Mouse (Mus musculus): Measurements from ENCODE around the gene Tbccd1.

The Tbccd1 gene

DNA sequence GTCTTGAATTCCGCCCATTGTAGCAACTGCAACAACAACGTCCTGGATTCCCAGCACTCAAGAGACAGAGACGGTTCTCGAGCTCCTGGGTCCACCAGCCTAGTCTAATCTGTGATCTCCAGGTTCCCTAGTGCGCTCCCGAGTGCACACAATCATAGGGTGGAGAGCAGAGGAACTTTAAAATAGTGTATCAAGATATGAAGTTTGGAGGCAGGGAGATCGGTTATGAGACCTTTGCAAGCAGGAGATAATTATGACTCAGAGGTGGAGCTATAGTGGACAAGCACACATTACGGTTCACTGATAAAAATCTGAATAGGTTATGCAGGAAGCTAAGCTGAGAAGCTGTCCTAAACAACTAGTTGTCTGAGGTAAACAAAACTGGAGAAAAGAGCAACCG is 696 bp downstream of the Tbccd1 start:
- peak; percentile 37 for DNase-seq (ENCODE audit: low read depth)

DNA sequence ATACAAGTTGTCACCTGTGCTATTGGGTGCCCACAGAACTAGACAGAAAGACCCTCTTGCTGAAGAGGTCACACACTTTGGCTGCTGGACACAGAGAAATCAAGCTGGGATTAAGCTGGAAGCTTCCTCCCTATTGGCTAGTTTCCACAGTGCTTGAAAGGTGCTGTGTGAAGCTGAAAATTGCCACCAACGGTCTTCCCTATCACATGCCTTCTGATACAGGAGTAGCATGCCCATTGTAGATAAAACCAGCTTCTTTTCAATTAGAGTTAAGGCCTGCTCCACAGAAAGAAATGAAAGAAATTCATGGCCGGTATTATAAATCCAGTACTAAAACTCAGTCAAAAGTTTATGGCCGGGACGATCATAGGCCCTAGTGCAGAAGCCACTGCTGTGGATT is 4.8 kb downstream of the Tbccd1 start:
- no peak for DNase-seq (ENCODE audit: low read depth)

DNA sequence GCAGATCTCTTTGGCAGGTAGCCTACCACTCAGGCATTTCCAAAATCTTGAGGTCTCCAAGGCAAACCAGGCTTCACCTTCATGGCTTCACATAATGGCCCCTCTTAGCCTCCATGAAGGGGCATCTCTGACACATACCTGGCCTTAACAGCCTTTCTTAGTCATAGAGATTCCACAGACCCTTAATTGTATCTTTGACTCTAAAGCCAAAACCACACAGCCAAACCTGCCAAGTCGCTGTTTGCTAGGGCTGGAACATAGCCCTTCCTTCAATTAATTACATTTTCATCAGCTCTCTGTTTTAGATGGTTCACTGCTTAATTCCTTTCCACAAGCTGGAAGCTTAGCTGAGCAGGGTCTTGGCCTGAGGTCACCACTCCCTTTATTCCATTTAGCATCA is 9.1 kb downstream of the Tbccd1 start:
- DNase-seq (ENCODE audit: low read depth): no peak

DNA sequence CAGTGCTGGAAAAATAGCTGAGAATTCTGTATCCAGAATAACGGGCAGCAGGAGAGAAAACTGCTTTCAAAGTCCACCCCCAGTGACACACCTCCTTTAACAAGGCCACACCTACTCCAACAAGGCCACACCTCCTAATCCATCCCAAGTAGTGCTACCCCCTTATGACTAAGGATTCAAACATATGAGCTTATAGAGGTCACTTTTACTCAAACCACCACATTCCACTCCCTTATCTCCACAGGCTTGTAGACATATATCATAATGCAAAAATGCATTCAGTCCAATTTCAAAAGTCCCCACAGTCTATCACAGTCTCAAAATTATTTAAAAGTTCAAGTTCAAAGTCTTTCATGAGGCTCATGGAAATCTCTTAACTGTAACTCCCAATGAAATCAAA is 9.8 kb downstream of the Tbccd1 start:
- no peak for DNase-seq (ENCODE audit: low read depth)

DNA sequence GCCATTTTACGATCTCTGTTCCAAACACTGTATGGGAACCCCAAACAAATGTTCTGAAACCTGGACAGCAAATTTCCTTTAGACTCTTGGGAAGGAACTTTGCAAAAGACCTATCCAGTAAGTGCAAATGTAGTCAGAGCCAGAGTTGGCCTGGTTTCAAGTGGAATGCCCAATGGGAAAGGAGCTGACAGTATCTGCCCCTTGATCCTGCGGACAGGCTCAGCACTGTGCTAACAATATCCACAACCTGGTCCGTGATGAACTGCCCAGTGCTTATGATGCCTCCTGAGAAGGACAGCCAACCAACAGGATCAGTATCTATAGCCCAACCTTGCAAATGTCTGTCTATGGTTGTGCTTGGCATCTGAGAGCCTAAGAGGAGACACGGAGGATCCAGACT is 12.0 kb downstream of the Tbccd1 start:
- no peak for DNase-seq (ENCODE audit: low read depth)

DNA sequence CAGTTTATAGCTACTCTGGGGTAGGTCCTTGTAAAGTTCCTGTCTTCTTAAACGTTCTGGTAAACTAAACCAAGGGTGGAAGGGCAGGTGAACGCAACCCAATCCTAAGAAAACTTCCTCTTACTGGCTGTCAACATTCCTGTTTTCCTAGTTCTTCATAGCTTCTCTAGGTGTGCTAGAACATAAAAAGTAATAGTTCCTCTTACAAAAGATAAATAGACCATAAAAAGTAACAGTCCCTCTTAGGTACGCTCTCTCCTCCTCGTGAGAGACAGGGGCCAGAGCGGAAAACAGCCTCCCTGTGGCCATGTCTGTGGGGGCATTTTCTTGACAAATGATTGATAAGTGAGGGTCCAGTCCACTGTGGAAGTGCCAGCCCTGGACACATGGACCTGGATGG is 12.6 kb downstream of the Tbccd1 start:
- DNase-seq (ENCODE audit: low read depth): no peak

DNA sequence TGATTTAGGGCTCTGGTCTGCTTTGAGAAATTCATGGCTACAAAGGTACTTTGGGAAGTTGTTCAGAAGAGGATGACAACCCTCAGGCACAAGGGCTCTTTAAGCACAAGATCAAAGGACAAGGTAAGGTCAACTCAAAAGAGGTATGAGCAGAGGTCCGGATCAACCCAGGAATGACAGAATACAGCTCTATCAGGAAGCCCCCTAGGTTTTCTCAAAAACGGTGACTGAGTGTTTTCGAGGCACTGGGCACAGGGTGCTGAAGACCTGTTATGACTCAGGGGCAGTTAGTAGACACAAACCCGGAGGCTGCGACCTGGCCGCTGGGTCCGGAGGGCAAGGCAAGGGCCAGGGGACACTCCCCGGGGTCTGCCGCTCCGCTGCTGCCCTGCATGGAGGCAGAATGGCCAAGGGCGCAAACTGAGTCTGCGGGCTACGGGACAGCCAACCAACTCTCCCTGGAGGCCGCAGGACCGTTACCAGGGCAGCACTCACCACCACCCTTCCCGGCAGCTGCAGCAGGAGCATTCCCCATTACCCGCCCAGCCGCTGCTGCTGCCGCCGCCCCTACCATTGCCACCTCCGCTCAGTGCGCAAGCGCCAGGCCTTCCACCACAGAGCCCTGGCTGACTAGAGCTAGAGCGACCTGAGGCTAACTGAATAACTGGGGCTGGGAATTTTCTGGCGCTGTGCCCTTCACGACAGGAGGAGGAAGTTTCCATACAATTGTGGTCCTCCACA is 13.2 kb downstream of the Tbccd1 start:
- DNase-seq (ENCODE audit: low read depth): peak; percentile 37

DNA sequence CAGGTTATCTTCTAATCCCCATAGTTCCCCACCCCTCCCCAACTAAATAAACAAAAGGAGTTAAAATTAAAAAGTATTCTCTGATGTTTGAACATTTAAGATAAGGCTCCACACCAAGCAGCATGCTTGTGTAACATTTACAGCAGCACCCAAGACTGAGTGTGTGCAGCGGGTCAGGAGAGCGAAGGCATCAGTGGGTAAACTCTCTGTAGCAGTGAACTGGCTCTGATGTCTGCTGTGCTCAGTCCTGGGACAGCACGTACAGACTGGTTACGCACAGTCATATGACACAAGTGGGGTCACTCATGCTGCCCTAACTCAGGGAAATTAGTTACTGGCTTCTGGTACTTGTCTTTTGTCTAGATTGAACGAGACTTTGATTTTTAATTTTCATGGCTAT is 14.6 kb downstream of the Tbccd1 start:
- no peak for DNase-seq (ENCODE audit: low read depth)

DNA sequence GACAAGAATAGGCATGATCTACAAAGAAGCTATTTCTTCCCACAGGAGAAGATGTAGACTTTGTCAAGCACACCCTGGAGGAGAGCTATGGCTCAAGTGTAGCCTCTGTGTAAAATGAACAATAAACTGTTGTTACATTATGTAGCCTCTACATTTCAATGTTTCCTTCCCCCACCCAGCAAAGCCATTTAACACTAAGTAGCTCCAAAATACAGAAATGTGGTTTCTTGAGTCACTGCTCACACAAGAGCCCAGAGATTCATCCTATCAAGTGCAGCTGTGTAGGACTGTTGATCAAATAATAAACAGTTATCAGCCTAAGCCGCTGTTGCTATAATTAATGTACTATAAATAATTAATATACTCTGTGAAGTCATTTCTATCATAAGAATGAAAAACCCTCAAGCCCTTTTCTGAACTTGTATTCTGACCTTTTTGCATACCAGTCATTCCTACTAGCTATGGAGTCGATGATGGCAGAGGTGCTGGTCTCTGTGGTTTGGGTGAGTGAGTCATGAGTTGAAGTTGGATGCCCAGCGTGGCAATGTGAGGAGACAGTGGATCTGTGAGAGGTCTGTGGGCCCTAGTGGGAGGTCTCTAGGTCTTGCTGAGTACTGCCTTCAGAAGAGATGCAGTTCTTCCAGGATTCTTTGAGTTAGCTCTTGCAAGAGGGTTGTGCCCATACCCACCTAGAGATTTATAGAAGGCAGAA is 18.2 kb downstream of the Tbccd1 start:
- DNase-seq (ENCODE audit: low read depth): no peak

DNA sequence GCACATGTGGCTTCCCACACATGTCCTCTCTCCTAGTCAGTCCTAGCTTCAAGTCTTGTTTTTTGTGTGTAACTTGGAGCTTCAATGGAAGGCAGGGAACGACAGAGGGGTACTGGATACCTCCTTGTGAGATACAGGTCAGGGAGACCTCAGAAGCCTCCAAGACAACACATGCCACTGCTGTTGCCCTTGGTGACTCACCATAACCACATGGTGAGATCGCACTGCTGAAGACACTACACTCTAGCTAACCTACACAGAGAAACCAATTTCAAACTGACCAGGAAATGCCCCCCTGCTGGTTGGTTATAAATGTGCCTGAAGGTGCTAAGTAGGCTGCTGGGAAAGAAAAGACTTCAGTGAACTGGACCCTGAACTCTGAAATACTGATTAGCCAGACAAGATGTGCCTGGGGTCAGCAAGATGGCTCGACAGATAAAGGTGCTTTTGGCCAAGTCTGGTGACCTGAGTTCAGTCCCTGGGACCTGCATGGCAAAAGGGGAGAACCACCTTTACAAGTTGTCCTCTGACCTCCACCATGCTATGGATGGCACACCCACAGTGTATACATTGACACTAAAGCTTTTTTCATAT is 24.4 kb downstream of the Tbccd1 start:
- DNase-seq (ENCODE audit: low read depth): no peak

DNA sequence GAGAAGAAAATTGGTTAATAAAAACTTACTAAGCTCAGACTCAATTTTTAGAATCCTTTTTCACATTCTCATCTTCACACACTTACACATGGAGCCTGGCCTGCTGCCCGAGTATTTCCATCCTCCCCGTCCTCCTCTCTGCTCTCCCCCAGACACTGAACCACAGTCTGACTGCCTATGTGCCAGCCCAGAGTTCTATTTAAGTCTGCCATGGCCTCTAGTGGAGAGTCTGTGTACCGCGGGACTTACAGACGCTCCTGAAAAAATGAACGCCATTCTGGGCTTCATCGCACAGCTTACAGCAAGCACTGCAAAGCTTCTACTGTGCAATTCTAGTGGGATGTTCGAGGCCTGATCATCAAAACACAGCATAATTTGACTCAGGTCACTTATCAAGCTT is 36.7 kb downstream of the Tbccd1 start:
- DNase-seq (ENCODE audit: low read depth): no peak

DNA sequence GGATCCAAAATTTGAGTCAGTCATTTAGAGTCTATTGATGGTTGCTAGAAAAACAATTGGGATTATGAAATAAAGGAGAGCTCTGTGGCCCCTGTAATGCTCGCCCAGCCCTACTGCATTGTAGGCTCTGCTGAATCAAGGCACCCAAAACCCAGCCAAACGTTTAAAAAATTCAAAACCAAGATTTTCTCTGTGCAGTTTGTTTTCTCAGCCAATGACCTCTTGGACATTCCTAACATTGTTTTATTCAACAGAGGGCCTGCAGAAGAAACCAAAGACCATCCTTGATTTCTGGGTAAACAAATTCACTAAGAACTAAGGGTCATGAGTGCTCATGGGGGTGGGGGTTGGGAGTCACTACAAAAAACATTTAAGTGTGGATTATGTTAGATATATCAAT is 46.0 kb downstream of the Tbccd1 start, which contains the start of gene Crygs:
TSS of gene Crygs (minus strand) at position 101 of the 400 bp plus-strand sequence.
- DNase-seq (ENCODE audit: low read depth): no peak

DNA sequence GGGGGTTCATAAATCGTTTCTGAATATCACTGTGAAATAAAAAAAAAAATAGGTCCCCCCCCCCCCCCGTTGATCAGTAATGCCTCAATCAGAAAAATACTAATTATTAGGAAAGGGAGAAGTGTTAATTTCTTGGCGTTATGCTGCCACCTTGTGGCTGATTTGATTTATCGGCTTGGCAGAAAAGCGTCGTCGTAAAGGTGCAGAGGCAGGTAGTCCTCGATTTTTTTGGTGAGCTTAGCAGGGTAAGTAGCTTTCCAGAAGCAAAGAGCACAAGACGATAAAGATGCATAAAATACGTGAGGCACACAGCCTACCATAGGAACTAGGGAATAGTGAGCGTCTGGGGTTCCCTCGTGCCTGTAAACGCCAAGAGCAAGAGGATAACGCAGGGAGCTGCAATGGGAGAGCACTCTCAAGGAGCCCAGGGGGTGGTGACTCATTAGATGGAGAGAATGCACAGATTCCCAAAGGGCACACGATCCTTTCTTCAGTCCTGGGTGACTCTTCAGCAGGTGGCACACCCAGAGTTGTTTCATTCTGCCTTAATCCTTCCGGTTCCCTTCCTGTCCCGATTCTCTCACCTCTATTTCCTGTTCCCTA is 49.9 kb downstream of the Tbccd1 start:
- DNase-seq (ENCODE audit: low read depth): peak; percentile 51

DNA sequence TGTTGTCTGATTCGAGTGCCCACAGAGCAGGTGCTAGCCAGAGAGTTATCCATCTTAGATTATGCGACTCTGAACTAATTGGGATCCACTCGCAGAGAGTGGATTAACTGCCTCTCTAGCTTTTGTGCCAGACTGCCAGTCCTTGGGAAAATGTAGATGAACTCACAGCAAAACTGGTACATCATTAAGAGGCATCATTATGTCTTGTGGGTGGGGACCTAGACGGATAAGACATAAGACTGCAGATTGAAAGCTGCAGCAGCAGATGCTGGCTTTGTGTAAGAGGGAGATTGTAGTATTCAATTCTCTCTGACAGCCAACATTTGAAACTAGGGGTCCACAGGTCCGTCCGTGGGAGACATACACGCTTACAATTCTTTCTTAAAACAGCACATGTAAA is 54.7 kb downstream of the Tbccd1 start:
- DNase-seq (ENCODE audit: low read depth): no peak

DNA sequence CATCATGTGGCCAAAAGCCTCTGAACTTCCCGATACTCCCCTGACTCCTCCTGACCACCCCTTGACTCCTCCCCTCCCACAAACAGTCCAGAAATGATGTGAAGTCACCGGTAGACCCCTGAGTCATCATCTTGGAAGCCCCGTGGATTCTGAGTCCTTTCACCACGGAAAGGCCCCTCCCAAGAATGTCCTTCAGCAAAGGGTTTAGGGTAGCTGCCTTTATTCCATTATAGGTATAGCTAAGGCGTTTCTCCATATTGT is 56.7 kb downstream of the Tbccd1 start:
- DNase-seq (ENCODE audit: low read depth): no peak

DNA sequence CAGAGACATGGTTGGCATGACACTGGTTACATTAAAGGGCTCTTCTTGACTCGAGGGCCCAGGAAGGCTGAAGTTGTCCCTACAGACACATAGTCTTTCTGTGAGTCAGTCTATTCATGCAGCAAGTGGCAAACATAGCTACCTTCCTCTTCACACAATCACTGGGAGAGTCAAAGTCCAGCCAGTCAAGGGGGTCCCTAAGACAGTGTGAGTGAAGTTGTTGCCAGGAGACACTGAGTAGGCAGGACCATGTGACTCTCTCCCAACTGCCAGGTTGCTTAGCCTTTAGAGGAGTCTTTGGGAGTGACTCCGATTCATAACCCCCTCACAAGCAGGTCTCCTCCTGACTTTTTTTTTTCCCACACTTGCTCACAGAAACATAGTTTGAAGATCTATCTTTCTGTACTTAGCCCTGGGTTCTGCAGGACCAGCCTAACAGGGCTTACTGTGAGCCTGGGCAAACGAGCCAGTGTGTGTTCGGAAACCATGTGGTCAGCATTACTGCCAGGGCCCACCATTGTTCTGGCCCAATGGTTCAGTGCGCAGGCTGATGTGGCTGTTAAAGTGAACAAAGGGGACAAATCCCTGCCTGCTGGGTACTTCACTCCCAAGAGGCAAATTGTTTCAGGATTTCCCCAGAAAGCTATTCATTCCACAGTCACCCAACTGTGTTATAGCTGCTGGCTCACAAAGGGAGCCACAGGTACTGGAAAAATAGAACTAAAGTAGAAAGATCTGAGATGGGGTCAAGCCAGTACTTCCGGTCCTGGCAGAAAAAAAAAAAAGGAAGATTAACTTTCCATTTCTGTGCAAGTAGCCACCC is 57.2 kb downstream of the Tbccd1 start:
- no peak for DNase-seq (ENCODE audit: low read depth)

DNA sequence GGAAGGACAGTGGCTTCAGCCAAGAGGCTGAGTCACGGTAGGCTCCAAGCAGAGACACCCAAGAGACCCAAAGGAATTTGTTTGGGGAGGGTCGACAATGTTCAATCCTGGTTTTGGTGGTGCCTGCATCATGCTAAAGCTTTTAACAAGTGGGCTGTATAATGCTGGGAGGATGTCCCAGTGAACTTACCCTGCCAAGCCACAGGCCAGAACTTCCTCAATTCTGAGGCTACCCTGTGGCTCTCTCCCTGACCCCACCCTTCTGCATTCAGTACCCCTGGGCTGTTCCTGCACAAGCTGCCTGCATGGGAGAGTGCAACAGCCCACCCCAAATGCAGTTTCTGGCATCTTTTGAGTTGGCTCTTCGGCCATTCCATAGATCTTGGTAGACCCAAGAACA is 58.9 kb downstream of the Tbccd1 start:
- peak; percentile 17 for DNase-seq (ENCODE audit: low read depth)

DNA sequence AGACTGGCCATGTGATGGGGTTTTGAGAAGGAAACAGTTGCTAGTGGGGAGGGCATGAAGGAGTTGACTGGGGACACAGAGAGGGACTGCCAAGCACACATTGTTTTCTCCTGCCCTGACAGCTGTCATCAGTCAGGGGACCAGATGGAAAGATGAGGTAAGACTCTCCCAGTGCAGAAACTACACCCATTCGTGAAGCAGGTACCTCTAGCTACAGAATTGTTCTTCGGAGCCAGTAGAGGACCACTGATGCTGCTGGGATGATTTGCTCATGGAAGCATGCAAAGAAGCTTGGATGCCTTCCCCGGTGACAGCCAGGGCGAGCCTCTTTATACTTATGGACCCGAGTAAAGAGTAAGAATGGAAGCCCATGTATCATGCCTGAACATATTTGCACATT is 59.9 kb downstream of the Tbccd1 start:
- DNase-seq (ENCODE audit: low read depth): no peak

DNA sequence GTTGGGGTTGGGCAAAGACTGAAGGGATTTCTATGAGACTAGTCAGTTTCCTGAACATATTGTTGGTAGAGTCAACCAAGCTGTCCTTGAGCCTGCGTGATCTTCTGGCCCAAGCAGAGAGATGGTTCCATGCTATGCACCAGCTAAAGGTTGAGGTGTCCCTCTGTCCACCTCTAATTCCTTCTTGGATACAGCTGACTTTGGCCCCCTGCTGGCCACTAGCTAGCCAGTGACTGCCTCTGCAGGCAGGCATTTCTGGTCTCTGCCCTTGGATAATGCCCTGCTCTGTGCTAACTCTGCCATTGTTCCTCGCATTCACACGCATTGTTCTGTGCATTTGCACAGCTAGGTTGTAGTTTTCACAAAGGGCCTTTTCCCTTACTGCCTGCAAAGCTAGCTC is 62.0 kb downstream of the Tbccd1 start:
- DNase-seq (ENCODE audit: low read depth): no peak

DNA sequence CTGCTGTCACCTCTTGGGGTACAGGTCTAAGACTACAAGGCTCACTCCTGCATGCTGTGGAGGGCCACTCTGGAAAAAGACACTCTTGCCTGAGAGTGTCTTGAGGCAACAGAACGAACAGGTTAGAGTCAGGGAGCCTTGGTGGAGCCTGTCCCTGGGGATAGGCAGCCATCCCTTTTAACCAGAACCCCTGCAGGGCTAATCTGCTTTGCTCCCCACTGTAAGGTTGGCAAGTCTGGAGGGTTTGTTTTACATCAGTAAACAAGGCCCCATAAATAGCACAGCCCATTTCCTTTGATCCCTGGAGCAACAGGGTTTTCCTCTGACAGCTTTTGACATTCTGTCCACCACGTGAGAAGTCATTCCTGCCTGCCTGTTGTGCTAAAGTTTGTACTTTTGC is 66.2 kb downstream of the Tbccd1 start:
- DNase-seq (ENCODE audit: low read depth): no peak

DNA sequence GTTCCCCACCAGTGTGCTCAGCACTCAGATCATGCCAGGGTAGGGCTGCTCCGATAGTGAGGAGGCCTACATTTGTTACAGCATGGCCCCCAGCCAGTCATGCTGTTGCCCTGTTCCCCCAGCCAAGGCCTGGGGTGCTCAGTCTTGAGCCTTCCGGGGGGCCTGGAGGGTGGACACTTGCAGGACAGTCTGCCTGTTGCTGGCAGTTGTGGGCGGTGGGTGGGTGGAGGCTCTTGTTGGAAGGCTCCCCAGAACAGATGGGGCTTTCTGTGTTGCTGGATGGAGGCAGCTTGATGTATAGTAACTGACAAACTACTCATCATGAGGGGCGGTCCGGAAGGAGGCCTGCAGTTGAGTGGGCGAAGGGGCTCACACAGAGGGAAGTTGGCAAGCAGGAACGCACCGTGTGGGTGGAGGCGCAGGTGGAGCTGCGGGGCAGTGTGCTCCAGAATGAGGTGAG is 67.5 kb downstream of the Tbccd1 start:
- DNase-seq (ENCODE audit: low read depth): no peak

DNA sequence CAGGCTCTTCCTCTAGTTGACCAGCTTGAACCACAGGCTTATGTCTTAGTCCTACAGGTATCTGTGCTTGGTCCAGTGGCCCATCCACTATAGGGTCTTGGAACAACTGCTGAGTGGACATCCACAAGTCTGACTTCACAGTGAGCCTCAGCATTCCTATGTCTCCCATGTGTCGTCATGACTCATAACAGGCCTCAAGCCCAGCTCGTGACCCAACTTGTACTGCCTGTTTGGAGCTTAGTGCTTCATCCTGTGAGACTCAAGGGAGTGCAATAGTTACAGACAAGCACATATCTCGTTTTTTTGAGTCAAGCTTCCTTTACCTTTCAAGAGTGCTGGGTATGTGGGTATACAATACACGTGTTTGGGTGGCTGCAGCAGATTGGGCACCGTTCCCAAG is 74.8 kb downstream of the Tbccd1 start:
- DNase-seq (ENCODE audit: low read depth): no peak

Measured in c-Kit-positive CD71-negative TER-119-negative erythroid progenitor cells, embryonic 14.5 days (primary cell).